Mouse (Mus musculus) spleen, adult 2 months (tissue): Measurements from ENCODE around the gene Tmem212.

Experiments used
- CTCF ChIP-seq: fragments of 200-500 bp; IDR thresholded peaks from 2 replicates; pipeline ENCODE4 v1.5.1; 2011; ENCODE audit warnings: mild to moderate bottlenecking, inconsistent platforms; ENCODE audit not compliant: insufficient read depth, insufficient read length, insufficient replicate concordance; ENCODE audit errors: extremely low read depth
- POLR2A ChIP-seq: fragments of 200-500 bp; IDR thresholded peaks from 2 replicates; pipeline ENCODE4 v1.6.1; 2011; ENCODE audit warnings: low read depth, low read length, inconsistent platforms

DNA sequence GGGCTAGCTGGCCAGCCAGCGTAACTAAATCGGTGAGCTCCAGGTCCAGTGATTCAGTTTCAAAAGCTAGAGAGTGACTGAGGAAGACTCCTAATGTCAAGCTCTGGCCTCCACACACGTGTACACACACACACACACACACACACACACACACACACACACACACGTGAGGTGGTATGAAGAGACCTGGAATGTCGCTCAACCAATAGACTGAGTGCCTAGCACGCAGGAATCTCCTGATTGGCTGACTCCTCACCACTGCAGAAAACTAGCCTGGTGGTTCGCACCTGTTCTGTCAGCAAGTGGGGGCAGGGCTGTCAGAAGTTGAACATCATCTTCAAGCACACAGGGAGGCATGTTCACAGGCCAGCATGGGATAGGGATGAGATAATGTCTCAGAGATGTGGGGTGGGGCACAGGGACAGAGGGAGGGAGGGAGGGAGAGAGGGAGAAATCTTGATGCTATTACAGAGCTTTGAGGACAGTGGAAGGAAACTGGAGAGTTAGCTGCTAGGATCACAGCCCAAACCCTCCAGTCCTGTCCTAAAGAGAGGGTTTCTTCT is 10.6 kb upstream of the Tmem212 start:
- TF ChIP-seq POLR2A (no peak), CTCF (no peak)
